ENCODE assay signal across 9 mouse cellular contexts in genomic region chr7:19165656-19166423, GRCm38 (mm10). TPM values are rescaled to one million over a fixed set of nuclear protein-coding genes. Genes with fewer than 3 reads are reported as not detected.
A peak's percentile ranks its signal among the peaks of the same experiment; 100 is the strongest.
DNase-seq lines count a peak whose midpoint lies in the region; ATAC-seq lines count a peak whose summit lies in the region.
"Had no signal": no experiment of that assay in that cellular context is flagged by ENCODE, and none has a peak within 500 bp of the region (broad histone marks: within the 10 kb centered on the region; RNA-seq: fewer than 3 reads in every experiment).

Gene Gipr, minus strand, starts transcription at chr7:19166127.

- peak within 1 kb of the TSS; percentile 25 for H3K4me3 ChIP-seq in kidney, embryonic 15.5 days (replicated peaks)
- H3K4me3 ChIP-seq in embryonic facial prominence, embryonic 14.5 days (ENCODE audit: low read depth, low read length) = no peak within 1 kb of the TSS
- H3K4me3 ChIP-seq in hindbrain, embryonic 12.5 days = no peak within 1 kb of the TSS
- H3K4me3 ChIP-seq in midbrain, embryonic 11.5 days (ENCODE audit: low read depth, low read length) = no peak within 1 kb of the TSS

- H3K4me2 ChIP-seq in kidney, embryonic 15.5 days = peak within 1 kb of the TSS; percentile 51
- peak within 1 kb of the TSS; percentile 38 for H3K4me2 ChIP-seq in embryonic facial prominence, embryonic 14.5 days (ENCODE audit: low read depth, low read length)
- H3K4me2 ChIP-seq in hindbrain, embryonic 12.5 days (replicated peaks) = peak within 1 kb of the TSS; percentile 34
- peak within 1 kb of the TSS; percentile 13 for H3K4me2 ChIP-seq in midbrain, embryonic 11.5 days

- no peaks in the 10 kb centered on the region for H3K9me3 ChIP-seq in kidney, embryonic 15.5 days (replicated peaks)
- no peaks in the 10 kb centered on the region for H3K9me3 ChIP-seq in embryonic facial prominence, embryonic 14.5 days (ENCODE audit: control insufficient read depth, low read length)
- no peaks in the 10 kb centered on the region for H3K9me3 ChIP-seq in hindbrain, embryonic 12.5 days (replicated peaks)
- H3K9me3 ChIP-seq in midbrain, embryonic 11.5 days (ENCODE audit: control insufficient read depth, low read length) = peaks cover 2% of the 10 kb centered on the region; the same call in 1 of the 2 replicates

- no peak within 1 kb of the TSS for H3K9ac ChIP-seq in kidney, embryonic 15.5 days
- 0 out of 2 replicates have a peak within 1 kb of the TSS, but pooled peaks have one; percentile 6 for H3K9ac ChIP-seq in embryonic facial prominence, embryonic 14.5 days (ENCODE audit: low read depth, low read length)
- H3K9ac ChIP-seq in hindbrain, embryonic 12.5 days = 0 out of 2 replicates have a peak within 1 kb of the TSS, but pooled peaks have one; percentile 20
- H3K9ac ChIP-seq in midbrain, embryonic 11.5 days (ENCODE audit: low read length) = peak within 1 kb of the TSS; percentile 27; the same call in 1 of the 2 replicates

- H3K27me3 ChIP-seq in kidney, embryonic 15.5 days = peaks cover 40% of the 10 kb centered on the region
- H3K27me3 ChIP-seq in embryonic facial prominence, embryonic 14.5 days (replicated peaks; ENCODE audit: control insufficient read depth, insufficient read depth, low read length) = peaks cover 17% of the 10 kb centered on the region
- peaks cover 45% of the 10 kb centered on the region for H3K27me3 ChIP-seq in hindbrain, embryonic 12.5 days
- peaks cover 21% of the 10 kb centered on the region for H3K27me3 ChIP-seq in midbrain, embryonic 11.5 days (ENCODE audit: control insufficient read depth, insufficient read depth, low read length)

- no peak within 1 kb of the TSS for H3K27ac ChIP-seq in kidney, embryonic 15.5 days
- no peak within 1 kb of the TSS for H3K27ac ChIP-seq in embryonic facial prominence, embryonic 14.5 days (replicated peaks; ENCODE audit: low read depth, low read length)
- no peak within 1 kb of the TSS for H3K27ac ChIP-seq in hindbrain, embryonic 12.5 days
- H3K27ac ChIP-seq in midbrain, embryonic 11.5 days (ENCODE audit: low read depth, low read length) = no peak within 1 kb of the TSS

- no peak for ATAC-seq in kidney, embryonic 15.5 days (replicated peaks; ENCODE audit: low FRiP score)
- ATAC-seq in embryonic facial prominence, embryonic 14.5 days (ENCODE audit: low read depth) = no peak
- ATAC-seq in hindbrain, embryonic 12.5 days (ENCODE audit: low FRiP score) = peak; percentile 23; the same call in 1 of the 2 replicates
- ATAC-seq in midbrain, embryonic 11.5 days (ENCODE audit: low FRiP score) = peak; percentile 45; the same call in 1 of the 2 replicates

- WGBS in kidney, embryonic 15.5 days = 10% methylated on average over 14 of the region's 14 CpGs
- WGBS in embryonic facial prominence, embryonic 14.5 days = 13% methylated on average over 13 of the region's 14 CpGs
- 11% methylated on average over 14 of the region's 14 CpGs for WGBS in hindbrain, embryonic 12.5 days
- 12% methylated on average over 14 of the region's 14 CpGs for WGBS in midbrain, embryonic 11.5 days

- DNase-seq in kidney, postnatal 25 days = no peak
- no peak for DNase-seq in embryonic facial prominence, embryonic 14.5 days (ENCODE audit: low spot score)
- no peak for DNase-seq in midbrain, embryonic 11.5 days (ENCODE audit: low spot score, missing footprints)
- DNase-seq in MN1 (ENCODE audit: low spot score) = no peak
- DNase-seq in layer of hippocampus, adult 18-20 months (ENCODE audit: low spot score in 2 of 2) = no peak
- no peak for DNase-seq in right cerebral cortex, postnatal 25 days

- peaks cover 39% of the 10 kb centered on the region for H3K4me1 ChIP-seq in kidney, embryonic 15.5 days
- peaks cover 11% of the 10 kb centered on the region; the same call in 1 of the 2 replicates for H3K4me1 ChIP-seq in embryonic facial prominence, embryonic 14.5 days (ENCODE audit: control insufficient read depth, insufficient read depth, low read length)
- peaks cover 22% of the 10 kb centered on the region for H3K4me1 ChIP-seq in hindbrain, embryonic 12.5 days
- peaks cover 13% of the 10 kb centered on the region for H3K4me1 ChIP-seq in midbrain, embryonic 11.5 days (ENCODE audit: control insufficient read depth, insufficient read depth, low read length)

- no peaks in the 10 kb centered on the region for H3K36me3 ChIP-seq in kidney, embryonic 15.5 days
- H3K36me3 ChIP-seq in embryonic facial prominence, embryonic 14.5 days (ENCODE audit: control insufficient read depth, insufficient read depth, low read length) = no peaks in the 10 kb centered on the region
- H3K36me3 ChIP-seq in hindbrain, embryonic 12.5 days = no peaks in the 10 kb centered on the region
- H3K36me3 ChIP-seq in midbrain, embryonic 11.5 days (ENCODE audit: control insufficient read depth, insufficient read depth, low read length) = no peaks in the 10 kb centered on the region

RNA-seq across cellular contexts. Expression of gene Gipr, which starts in this region (rescaled TPM):
- polyA plus RNA-seq in kidney, embryonic 15.5 days (2015; fragmentation: Nextera tagmentation; extraction: Ambion mirVana) = 0.76 and 1.0 TPM in 2 replicates
- polyA plus RNA-seq in embryonic facial prominence, embryonic 14.5 days (2014; fragmentation: Nextera tagmentation; extraction: Ambion mirVana) = 0.37 and 0.60 TPM in 2 replicates
- 1.4 and 2.0 TPM in 2 replicates for polyA plus RNA-seq in hindbrain, embryonic 12.5 days (2016; fragmentation: Nextera tagmentation; extraction: Ambion mirVana)
- 0.58 and 0.75 TPM in 2 replicates for polyA plus RNA-seq in midbrain, embryonic 11.5 days (2014; fragmentation: Nextera tagmentation; extraction: Ambion mirVana)
- 1 to 10 TPM; 1.3 to 1.4 TPM for total RNA-seq in layer of hippocampus, adult 18-20 months (2021)
- total RNA-seq: neutrophil, adult 5-6 weeks had no signal

Comparison
In these comparisons a context has a peak if more than half of its experiments do, and no peak if none do; other contexts are left out.
1. Peak in ATAC-seq, H3K9ac ChIP-seq and H3K4me2 ChIP-seq in midbrain, embryonic 11.5 days; RNA of the gene not detected or under 1 TPM.